18 mouse cellular contexts compared by ENCODE assay signal in genomic region chr9:63241241-63241640, GRCm38 (mm10).
DNase-seq lines count a peak whose midpoint lies in the region; ATAC-seq and TF ChIP-seq lines count a peak whose summit lies in the region.
"Had no signal": no experiment of that assay in that cellular context is flagged by ENCODE, and none has a peak within 500 bp of the region (broad histone marks: within the 10 kb centered on the region; RNA-seq: fewer than 3 reads in every experiment).

No protein-coding gene starts in this region.

- WGBS in forebrain, postnatal 0 days = 21% methylated on average over 8 of the region's 8 CpGs
- 82% methylated on average over 8 of the region's 8 CpGs for WGBS in forebrain, embryonic 10.5 days
- 30% methylated on average over 8 of the region's 8 CpGs for WGBS in kidney, embryonic 16.5 days
- WGBS in limb, embryonic 11.5 days = 23% methylated on average over 8 of the region's 8 CpGs

- H3K4me1 ChIP-seq in forebrain, postnatal 0 days (ENCODE audit: insufficient read depth) = no peaks in the 10 kb centered on the region
- peaks cover 16% of the 10 kb centered on the region for H3K4me1 ChIP-seq in forebrain, embryonic 10.5 days
- peaks cover 17% of the 10 kb centered on the region for H3K4me1 ChIP-seq in kidney, embryonic 16.5 days (ENCODE audit: insufficient read depth, low read length)
- peaks cover 13% of the 10 kb centered on the region for H3K4me1 ChIP-seq in limb, embryonic 11.5 days (ENCODE audit: control insufficient read depth, insufficient read depth, low read length)
- H3K4me1 ChIP-seq: heart, embryonic 13.5 days; liver, embryonic 13.5 days had no signal

- no peaks in the 10 kb centered on the region for H3K36me3 ChIP-seq in forebrain, postnatal 0 days (ENCODE audit: insufficient read depth)
- peaks cover 15% of the 10 kb centered on the region for H3K36me3 ChIP-seq in forebrain, embryonic 10.5 days (replicated peaks)
- no peaks in the 10 kb centered on the region for H3K36me3 ChIP-seq in kidney, embryonic 16.5 days (ENCODE audit: insufficient read depth, low read length)
- H3K36me3 ChIP-seq in limb, embryonic 11.5 days (ENCODE audit: control insufficient read depth, insufficient read depth, low read length) = no peaks in the 10 kb centered on the region
- H3K36me3 ChIP-seq: liver, embryonic 13.5 days had no signal

- TF ChIP-seq CTCF in forebrain, postnatal 0 days (IDR thresholded peaks at IDR 0.05; ENCODE audit: low read depth) = no peak

- no peak overlapping the region for H3K4me2 ChIP-seq in forebrain, postnatal 0 days (ENCODE audit: low read depth)
- H3K4me2 ChIP-seq in kidney, embryonic 16.5 days (replicated peaks; ENCODE audit: low read depth, low read length) = no peak overlapping the region
- no peak overlapping the region for H3K4me2 ChIP-seq in limb, embryonic 11.5 days (ENCODE audit: low read depth, severe bottlenecking)
- H3K4me2 ChIP-seq: heart, embryonic 13.5 days; liver, embryonic 13.5 days had no signal

- no peak overlapping the region for H3K4me3 ChIP-seq in forebrain, postnatal 0 days (ENCODE audit: low read depth, low read length)
- H3K4me3 ChIP-seq in forebrain, embryonic 10.5 days = no peak overlapping the region
- no peak overlapping the region for H3K4me3 ChIP-seq in kidney, embryonic 16.5 days (ENCODE audit: low read length)
- no peak overlapping the region for H3K4me3 ChIP-seq in limb, embryonic 11.5 days (ENCODE audit: low read depth, low read length)
- H3K4me3 ChIP-seq: heart, embryonic 13.5 days; layer of hippocampus, adult 2 months; liver, embryonic 13.5 days; megakaryocyte, embryonic 14.5 days; myocyte had no signal

- no peaks in the 10 kb centered on the region for H3K27me3 ChIP-seq in forebrain, postnatal 0 days (ENCODE audit: insufficient read depth, low read length)
- H3K27me3 ChIP-seq in forebrain, embryonic 10.5 days (ENCODE audit: poor library complexity, severe bottlenecking) = no peaks in the 10 kb centered on the region
- no peaks in the 10 kb centered on the region for H3K27me3 ChIP-seq in kidney, embryonic 16.5 days (ENCODE audit: insufficient read depth, low read length)
- H3K27me3 ChIP-seq in limb, embryonic 11.5 days (ENCODE audit: control insufficient read depth, insufficient read depth, low read length) = no peaks in the 10 kb centered on the region
- H3K27me3 ChIP-seq: heart, embryonic 13.5 days; liver, embryonic 13.5 days; megakaryocyte, embryonic 14.5 days had no signal

- H3K27ac ChIP-seq in forebrain, postnatal 0 days (ENCODE audit: low read depth, low read length) = no peak overlapping the region
- H3K27ac ChIP-seq in forebrain, embryonic 10.5 days = no peak overlapping the region
- H3K27ac ChIP-seq in kidney, embryonic 16.5 days (ENCODE audit: low read length) = no peak overlapping the region
- H3K27ac ChIP-seq in limb, embryonic 11.5 days (replicated peaks; ENCODE audit: low read depth, low read length) = no peak overlapping the region
- H3K27ac ChIP-seq: heart, embryonic 13.5 days; layer of hippocampus, adult 2 months; liver, embryonic 13.5 days had no signal

- DNase-seq in forebrain, postnatal 0 days = peak; percentile 25
- no peak for DNase-seq in forebrain, embryonic 10.5 days (ENCODE audit: extremely low spot score, low spot score)
- DNase-seq in kidney, postnatal 14 days = peak; percentile 27
- peak; percentile 28 for DNase-seq in hindlimb bud, embryonic 11.5 days (ENCODE audit: extremely low spot score, low read depth, low spot score)
- peak; percentile 61 for DNase-seq in limb, embryonic 11.5 days (ENCODE audit: low spot score)
- no peak for DNase-seq in cerebellum, adult 18-20 months
- DNase-seq: cerebellum, adult 11-12 months; gastrocnemius, postnatal 36 days; liver, embryonic 13.5 days; right cerebral cortex, postnatal 4 days; thymus, postnatal 14 days had no signal

- ATAC-seq in forebrain, postnatal 0 days = no peak; the same call in 1 of the 2 replicates
- ATAC-seq in kidney, embryonic 16.5 days (ENCODE audit: low FRiP score, low TSS enrichment) = no peak
- no peak for ATAC-seq in limb, embryonic 11.5 days (ENCODE audit: insufficient number of reproducible peaks, low FRiP score, low TSS enrichment, low read depth)
- ATAC-seq: CD4-positive, CD25-positive, alpha-beta regulatory T cell, adult 4 months; lung, postnatal 0 days had no signal

- H3K9me3 ChIP-seq in forebrain, postnatal 0 days (ENCODE audit: low read length) = no peaks in the 10 kb centered on the region
- no peaks in the 10 kb centered on the region for H3K9me3 ChIP-seq in forebrain, embryonic 10.5 days
- H3K9me3 ChIP-seq in kidney, embryonic 16.5 days (ENCODE audit: low read length) = no peaks in the 10 kb centered on the region
- no peaks in the 10 kb centered on the region for H3K9me3 ChIP-seq in limb, embryonic 11.5 days (ENCODE audit: control insufficient read depth, low read length)
- H3K9me3 ChIP-seq: heart, embryonic 13.5 days; liver, embryonic 13.5 days; megakaryocyte, embryonic 14.5 days had no signal

- H3K9ac ChIP-seq in forebrain, postnatal 0 days = no peak overlapping the region
- H3K9ac ChIP-seq in kidney, embryonic 16.5 days (replicated peaks; ENCODE audit: low read length) = no peak overlapping the region
- no peak overlapping the region for H3K9ac ChIP-seq in limb, embryonic 11.5 days (ENCODE audit: low read length)
- H3K9ac ChIP-seq: heart, embryonic 13.5 days; liver, embryonic 13.5 days had no signal

Comparison
In these comparisons a context has a peak if more than half of its experiments do, and no peak if none do; other contexts are left out.
1. DNase-seq: peak in forebrain, postnatal 0 days (single experiment), kidney, postnatal 14 days (single experiment), hindlimb bud, embryonic 11.5 days (single experiment) and limb, embryonic 11.5 days (single experiment); none in forebrain, embryonic 10.5 days (single experiment) and cerebellum, adult 18-20 months (0 of 2).